Mouse (Mus musculus) MEL (cell line): ENCODE measurements around the gene Maml3. TPM values are rescaled to one million over a fixed set of nuclear protein-coding genes. Genes with fewer than 3 reads are reported as not detected.

Experiments used
- DNase-seq: peaks from one replicate; pipeline ENCODE4 v3.0.0; 2011; ENCODE audit warnings: low read depth, low spot score
- H3K27ac ChIP-seq: 2 replicates; pipeline ENCODE4 v1.5.1; 2012; ENCODE audit warnings: low read depth, mild to moderate bottlenecking, control low read depth, low read length, moderate library complexity; ENCODE audit not compliant: control insufficient read depth
- H3K27me3 ChIP-seq, 2 experiments: fragments of 150-350 bp in 1 of 2; sonication (generic) in 1 of 2; 2 replicates each; pipeline ENCODE4 v1.6.1; 2012; ENCODE audit warnings: low read length in 2 of 2, mild to moderate bottlenecking in 2 of 2, improper control_type of control experiment in 1 of 2, moderate library complexity in 1 of 2; ENCODE audit not compliant: insufficient read depth in 2 of 2, control insufficient read depth in 1 of 2
- H3K36me3 ChIP-seq, 2 experiments: 2 replicates each; pipeline ENCODE4 v1.6.1; 2012 to 2014; ENCODE audit warnings: low read length in 2 of 2, improper control_type of control experiment in 1 of 2, inconsistent platforms in 1 of 2, mild to moderate bottlenecking in 1 of 2; ENCODE audit not compliant: insufficient read depth in 2 of 2, control insufficient read depth in 1 of 2
- H3K4me1 ChIP-seq, 2 experiments: fragments of 150-350 bp in 1 of 2; sonication (generic) in 1 of 2; 2 replicates each; pipeline ENCODE4 v1.6.1; 2012; ENCODE audit warnings: low read length in 2 of 2, improper control_type of control experiment in 1 of 2, mild to moderate bottlenecking in 1 of 2; ENCODE audit not compliant: insufficient read depth in 2 of 2, control insufficient read depth in 1 of 2
- H3K4me3 ChIP-seq, 2 experiments: fragments of 150-350 bp in 1 of 2; sonication (generic) in 1 of 2; 2 replicates each; pipeline ENCODE4 v1.5.1; 2012; ENCODE audit warnings: low read depth in 2 of 2, low read length in 2 of 2, mild to moderate bottlenecking in 2 of 2, moderate library complexity in 2 of 2, control low read depth in 1 of 2, improper control_type of control experiment in 1 of 2; ENCODE audit not compliant: control insufficient read depth in 1 of 2, insufficient read depth in 1 of 2
- H3K79me2 ChIP-seq: 2 replicates; pipeline ENCODE4 v1.6.1; 2012; ENCODE audit warnings: mild to moderate bottlenecking, low read length, moderate library complexity; ENCODE audit not compliant: control insufficient read depth, poor library complexity, insufficient read depth
- H3K9ac ChIP-seq: 2 replicates; pipeline ENCODE4 v1.6.1; 2012; ENCODE audit warnings: low read depth, mild to moderate bottlenecking, control low read depth, low read length, moderate library complexity; ENCODE audit not compliant: control insufficient read depth, poor library complexity, severe bottlenecking
- H3K9me3 ChIP-seq: fragments of 150-350 bp; sonication (generic); replicated peaks from 2 replicates; pipeline ENCODE4 v1.6.1; 2012; ENCODE audit warnings: mild to moderate bottlenecking, low read length, improper control_type of control experiment, moderate library complexity; ENCODE audit not compliant: insufficient read depth
- ELF1 ChIP-seq: IDR thresholded peaks from 2 replicates; pipeline ENCODE4 v1.6.1; 2014; ENCODE audit warnings: low read depth, mild to moderate bottlenecking, inconsistent platforms, low read length, improper control_type of control experiment, moderate library complexity
- ETS1 ChIP-seq: IDR thresholded peaks from 2 replicates; pipeline ENCODE4 v1.6.1; 2012; ENCODE audit warnings: low read depth, mild to moderate bottlenecking, inconsistent platforms, low read length, improper control_type of control experiment, moderate library complexity
- GATA1 ChIP-seq: IDR thresholded peaks from 2 replicates; pipeline ENCODE4 v1.6.1; 2011; ENCODE audit warnings: low read depth, low read length, improper control_type of control experiment
- JUND ChIP-seq: IDR thresholded peaks from 2 replicates; pipeline ENCODE4 v1.6.1; 2011; ENCODE audit warnings: low read depth, mild to moderate bottlenecking, improper control_type of control experiment, low read length
- MAFK ChIP-seq: IDR thresholded peaks from 2 replicates; pipeline ENCODE4 v1.6.1; 2011; ENCODE audit warnings: low read depth, mild to moderate bottlenecking, low read length, improper control_type of control experiment, borderline replicate concordance
- MAZ ChIP-seq: IDR thresholded peaks from 2 replicates; pipeline ENCODE4 v1.6.1; 2012; ENCODE audit warnings: low read depth, mild to moderate bottlenecking, inconsistent platforms, low read length, improper control_type of control experiment
- MEF2A ChIP-seq: IDR thresholded peaks from 2 replicates; pipeline ENCODE4 v1.6.1; 2014; ENCODE audit warnings: low read depth, mild to moderate bottlenecking, inconsistent platforms, low read length, improper control_type of control experiment; ENCODE audit not compliant: poor library complexity, insufficient replicate concordance, severe bottlenecking; ENCODE audit errors: extremely low read depth
- MYB ChIP-seq: IDR thresholded peaks from 2 replicates; pipeline ENCODE4 v1.6.1; 2011; ENCODE audit warnings: mild to moderate bottlenecking, low read depth, low read length, improper control_type of control experiment
- MYC ChIP-seq: IDR thresholded peaks from 2 replicates; pipeline ENCODE4 v1.6.1; 2011; ENCODE audit warnings: low read depth, mild to moderate bottlenecking, low read length, improper control_type of control experiment, moderate library complexity
- NRF1 ChIP-seq: IDR thresholded peaks from 2 replicates; pipeline ENCODE4 v1.6.1; 2014; ENCODE audit warnings: low read depth, mild to moderate bottlenecking, inconsistent platforms, low read length, improper control_type of control experiment, moderate library complexity; ENCODE audit not compliant: poor library complexity, insufficient read depth, severe bottlenecking
- POLR2AphosphoS2 ChIP-seq: IDR thresholded peaks from 2 replicates; pipeline ENCODE4 v1.6.1; 2011; ENCODE audit warnings: low read length, improper control_type of control experiment
- RCOR1 ChIP-seq: IDR thresholded peaks from 2 replicates; pipeline ENCODE4 v1.6.1; 2012; ENCODE audit warnings: low read depth, mild to moderate bottlenecking, inconsistent platforms, low read length, improper control_type of control experiment
- SIN3A ChIP-seq: IDR thresholded peaks from 2 replicates; pipeline ENCODE4 v1.6.1; 2012; ENCODE audit warnings: low read length, improper control_type of control experiment, inconsistent platforms
- TAL1 ChIP-seq: IDR thresholded peaks from 2 replicates; pipeline ENCODE4 v1.6.1; 2012; ENCODE audit warnings: mild to moderate bottlenecking, inconsistent platforms, low read length, moderate library complexity, mixed read lengths
- USF1 ChIP-seq: IDR thresholded peaks from 2 replicates; pipeline ENCODE4 v1.6.1; 2014; ENCODE audit warnings: low read depth, mild to moderate bottlenecking, inconsistent platforms, low read length, improper control_type of control experiment, moderate library complexity
- ZC3H11A ChIP-seq: IDR thresholded peaks from 2 replicates; pipeline ENCODE4 v1.6.1; 2012; ENCODE audit warnings: low read depth, mild to moderate bottlenecking, inconsistent platforms, low read length, improper control_type of control experiment
- ZMIZ1 ChIP-seq: IDR thresholded peaks from 2 replicates; pipeline ENCODE4 v1.6.1; 2012; ENCODE audit warnings: low read depth, mild to moderate bottlenecking, inconsistent platforms, low read length, improper control_type of control experiment, moderate library complexity
- polyA plus RNA-seq, 2 experiments: library from polyadenylated mRNA; stranded (reverse) in 1 of 2; unstranded in 1 of 2; fragments of >175 nt in 1 of 2; fragments of >200 nt in 1 of 2; gene quantifications; 2 replicates each; pipeline versions ENCODE4 v1.2.1 to v1.2.4; 2012; ENCODE audit warnings: low replicate concordance in 2 of 2, low read depth in 1 of 2; ENCODE audit not compliant: insufficient read length in 2 of 2, insufficient read depth in 1 of 2, missing spikeins in 1 of 2
- total RNA-seq: library from RNA; depleted of rRNA; stranded (reverse); fragments of 300-350 nt; gene quantifications from 2 replicates; pipeline ENCODE4 v1.2.3, GENCODE M21; 2012

Maml3 gene
- total and polyA plus RNA-seq, 3 experiments = 2.0 to 4.1 TPM; not detected in 1

DNA sequence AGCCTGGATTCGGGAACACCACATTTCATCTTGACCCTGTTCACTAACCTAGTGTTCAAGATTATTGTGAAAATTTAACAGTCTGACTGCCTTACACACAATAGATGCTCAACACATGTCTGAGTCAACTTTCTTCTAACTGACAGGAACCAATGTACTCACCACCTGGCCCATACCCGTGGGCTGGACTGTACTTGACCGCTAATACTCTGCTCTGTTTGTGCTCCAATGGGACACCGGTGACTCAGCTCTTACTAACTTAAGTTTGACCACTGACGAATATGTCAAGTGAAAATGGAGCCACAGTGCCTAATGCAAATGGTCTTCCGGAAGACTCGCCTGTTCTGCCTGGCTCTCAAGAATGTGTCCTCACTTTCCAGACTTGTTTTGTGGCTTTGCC is 44.0 kb downstream of the Maml3 start:
- Histone ChIP-seq H3K36me3 (no peaks in the 10 kb centered on the region), H3K27me3 (no peaks in the 10 kb centered on the region), H3K27ac (no peak overlapping the region), H3K4me3 (no peak overlapping the region), H3K4me1 (no peaks in the 10 kb centered on the region; a peak in 1 of 4 replicates), H3K79me2 (no peaks in the 10 kb centered on the region), H3K9ac (no peak overlapping the region), H3K9me3 (no peaks in the 10 kb centered on the region)
- no peak for DNase-seq
- no peak for TF ChIP-seq POLR2AphosphoS2
- no peak for TF ChIP-seq MAFK
- no peak for TF ChIP-seq MYC
- TF ChIP-seq TAL1 = no peak
- TF ChIP-seq MYB = no peak

DNA sequence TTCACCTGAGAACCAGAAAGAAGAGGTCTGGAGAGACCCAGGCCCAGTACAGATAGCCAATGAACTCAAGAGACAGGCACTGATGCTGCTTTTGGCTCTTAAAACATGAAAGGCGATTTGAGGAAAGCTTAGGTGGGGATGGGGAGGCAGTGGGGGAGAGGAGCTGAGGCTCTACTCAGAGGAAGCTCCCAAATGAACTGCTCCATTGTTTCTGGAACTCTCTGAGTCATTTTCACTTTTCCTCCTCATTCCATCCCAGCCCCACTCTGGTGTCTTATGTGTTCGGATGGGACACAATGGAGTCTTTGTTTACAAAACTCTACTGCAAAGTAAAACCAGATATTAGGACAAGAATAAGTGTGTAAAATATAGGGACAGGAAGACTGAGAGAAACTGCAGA is 53.1 kb downstream of the Maml3 start:
- no peaks in the 10 kb centered on the region for H3K9me3 ChIP-seq
- DNase-seq = no peak
- no peak overlapping the region for H3K4me3 ChIP-seq
- no peak for TF ChIP-seq ZC3H11A
- TF ChIP-seq MAFK = no peak
- no peak for TF ChIP-seq USF1
- TF ChIP-seq NRF1 = no peak
- TF ChIP-seq ELF1 = no peak
- no peak for TF ChIP-seq MAZ
- no peak for TF ChIP-seq SIN3A
- H3K36me3 ChIP-seq = peaks cover 0 to 9% of the 10 kb centered on the region in 2 experiments; a peak in 1 of 4 replicates
- H3K79me2 ChIP-seq = no peaks in the 10 kb centered on the region
- H3K27ac ChIP-seq = no peak overlapping the region
- no peaks in the 10 kb centered on the region for H3K27me3 ChIP-seq
- H3K4me1 ChIP-seq = peaks cover 0 to 15% of the 10 kb centered on the region in 2 experiments; a peak in 2 of 4 replicates
- no peak overlapping the region for H3K9ac ChIP-seq

DNA sequence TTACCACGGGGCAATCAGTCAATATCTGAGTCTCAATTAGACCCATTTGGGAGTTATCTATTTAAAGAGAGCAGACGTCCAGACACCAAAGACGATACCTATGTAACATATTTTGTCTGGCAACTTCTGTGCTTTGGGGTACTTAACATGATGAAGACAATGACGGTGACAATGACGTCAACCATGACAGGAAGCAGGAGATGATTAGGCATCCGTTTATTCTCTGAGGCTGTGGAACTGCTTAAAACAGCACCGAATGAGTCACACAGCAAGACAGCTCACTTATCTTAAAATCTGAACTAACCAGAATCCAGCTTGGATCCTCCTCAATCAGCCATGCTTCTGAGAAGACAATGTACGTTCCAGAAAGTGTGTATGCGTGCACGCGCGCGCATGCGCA is 56.8 kb downstream of the Maml3 start:
- Histone ChIP-seq H3K9me3 (no peaks in the 10 kb centered on the region), H3K9ac (no peak overlapping the region), H3K4me3 (no peak overlapping the region), H3K27me3 (no peaks in the 10 kb centered on the region)
- TF ChIP-seq SIN3A = no peak
- TF ChIP-seq MEF2A = no peak
- TF ChIP-seq ETS1 = peak; percentile 45; the same call in 1 of the 2 replicates
- TF ChIP-seq ZMIZ1 = no peak
- TF ChIP-seq GATA1 = peak; percentile 21; the same call in 1 of the 2 replicates
- no peak; the same call in 1 of the 2 replicates for TF ChIP-seq RCOR1
- TF ChIP-seq MYC = no peak
- TF ChIP-seq JUND = 0 out of 2 replicates have a peak, but pooled peaks have one; percentile 39
- TF ChIP-seq, all 39 proteins: peak for 3
- H3K27ac ChIP-seq = 0 out of 2 replicates have a peak overlapping the region, but pooled peaks have one; percentile 8
- peaks cover 5 to 27% of the 10 kb centered on the region in 2 experiments for H3K4me1 ChIP-seq
- DNase-seq = peak; percentile 67
- H3K79me2 ChIP-seq = no peaks in the 10 kb centered on the region
- peaks cover 0 to 14% of the 10 kb centered on the region in 2 experiments; a peak in 2 of 4 replicates for H3K36me3 ChIP-seq
